Mouse (Mus musculus): ENCODE results near the gene Pck1. TPM values are rescaled to one million over a fixed set of nuclear protein-coding genes. Genes with fewer than 3 reads are reported as not detected.

The Pck1 gene
- total RNA-seq, 2 experiments from 2014 or later: 9.1 to 17.4 TPM

DNA sequence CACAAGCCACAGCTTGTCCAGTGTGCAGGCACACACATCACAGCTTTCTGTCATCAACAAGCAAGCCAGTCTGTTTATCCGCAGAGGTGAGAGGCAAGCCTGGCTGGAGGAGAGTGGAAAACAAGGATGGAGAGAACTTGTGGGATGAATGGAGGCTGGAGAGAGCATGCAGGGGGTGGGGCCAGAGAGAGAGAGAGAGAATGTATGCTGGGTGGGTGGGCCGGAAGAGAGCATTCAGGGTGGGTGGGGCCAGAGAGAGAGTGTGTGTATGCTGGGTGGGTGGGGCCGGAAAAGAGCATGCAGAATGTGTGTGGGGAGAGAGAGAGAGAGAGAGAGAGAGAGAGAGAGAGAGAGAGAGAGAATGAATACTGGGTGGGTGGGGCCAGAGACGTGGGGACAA, 51.8 kb downstream of the Pck1 start:
- no peak for DNase-seq

DNA sequence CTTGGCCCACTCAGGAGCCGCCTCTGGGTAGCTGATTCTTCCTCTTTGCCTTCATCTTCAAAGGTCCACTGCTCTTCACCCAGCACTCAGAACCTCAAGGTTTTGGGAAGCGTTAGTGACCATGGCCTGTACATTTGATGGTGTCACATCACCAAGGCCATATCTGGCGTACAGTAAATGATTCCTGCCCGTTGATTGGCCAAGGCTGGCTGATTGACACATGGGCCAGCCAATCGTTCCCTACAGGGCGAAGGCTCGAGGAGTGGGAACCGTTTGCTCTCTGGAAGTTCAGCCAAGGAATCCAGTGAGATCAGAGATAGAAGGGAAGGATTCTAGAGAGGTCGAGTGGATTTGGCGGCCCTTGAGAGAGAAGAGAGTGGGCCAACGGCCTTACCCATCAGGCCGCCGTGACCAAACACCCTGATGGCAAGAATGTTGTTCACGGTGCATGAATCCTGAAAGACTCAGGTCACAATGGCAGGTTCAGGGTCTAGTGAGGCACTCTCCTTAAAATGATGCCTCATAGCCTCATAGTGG, 52.8 kb downstream of the Pck1 start:
- no peak for DNase-seq

DNA sequence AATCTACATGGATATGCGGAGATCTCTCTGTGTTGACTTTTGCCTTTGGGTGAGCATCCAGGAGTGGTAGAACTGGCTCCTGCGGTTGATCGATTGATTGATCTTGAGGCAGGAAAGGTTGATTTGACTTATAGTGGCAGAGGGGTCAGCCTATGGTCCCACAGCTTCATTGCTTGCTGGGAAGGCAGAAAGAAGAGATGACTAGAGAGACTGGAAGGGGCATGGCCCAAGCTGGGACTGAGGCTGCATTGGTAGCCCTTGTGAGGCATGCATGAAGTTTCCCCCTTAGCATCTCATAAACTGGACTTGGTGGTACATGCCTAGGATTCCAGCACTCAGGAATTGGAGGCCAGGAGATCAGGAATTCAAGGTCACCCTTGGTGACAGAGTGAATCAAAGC, 54.2 kb downstream of the Pck1 start:
- DNase-seq: no peak

Other genes starting within 250 kb of the Pck1 start
- 1 to 10 TPM; 1.6 to 2.4 TPM for gene Bmp7, start 212.7 kb upstream of the Pck1 start, total RNA-seq (2021)
- gene Spo11, start 175.3 kb upstream of the Pck1 start, total RNA-seq (2021): not detected
- gene Rae1, start 152.9 kb upstream of the Pck1 start, total RNA-seq (2021): 10 to 100 TPM; 27.9 to 31.5 TPM
- gene Rbm38, start 132.6 kb upstream of the Pck1 start, total RNA-seq (2021): 100 to 1,000 TPM; 121 to 129 TPM
- gene Ctcfl, start 33.5 kb upstream of the Pck1 start, total RNA-seq (2021): not detected
- gene Zbp1, start 65.9 kb downstream of the Pck1 start, total RNA-seq (2021): under 1 TPM in 1 of 2 experiments, not detected in 1; 0.09 TPM
- gene Pmepa1, start 123.5 kb downstream of the Pck1 start, total RNA-seq (2021): 10 to 100 TPM; 15.8 to 19.8 TPM

All from gastrocnemius, postnatal 10 days (tissue).